Mouse (Mus musculus) subcutaneous adipose tissue, adult 2 months (tissue): ENCODE measurements around the gene Zdhhc5. TPM values are rescaled to one million over a fixed set of nuclear protein-coding genes. Genes with fewer than 3 reads are reported as not detected.

Source experiments
- polyA plus RNA-seq: library from polyadenylated mRNA; depleted of rRNA; stranded (reverse); fragments of >200 nt; gene quantifications from 2 replicates; pipeline ENCODE4 v1.2.3, GENCODE M21; 2012; ENCODE audit warnings: low replicate concordance; rRNA removed

Gene Zdhhc5
- polyA plus RNA-seq, result 45.2 and 59.9 TPM in 2 replicates

DNA sequence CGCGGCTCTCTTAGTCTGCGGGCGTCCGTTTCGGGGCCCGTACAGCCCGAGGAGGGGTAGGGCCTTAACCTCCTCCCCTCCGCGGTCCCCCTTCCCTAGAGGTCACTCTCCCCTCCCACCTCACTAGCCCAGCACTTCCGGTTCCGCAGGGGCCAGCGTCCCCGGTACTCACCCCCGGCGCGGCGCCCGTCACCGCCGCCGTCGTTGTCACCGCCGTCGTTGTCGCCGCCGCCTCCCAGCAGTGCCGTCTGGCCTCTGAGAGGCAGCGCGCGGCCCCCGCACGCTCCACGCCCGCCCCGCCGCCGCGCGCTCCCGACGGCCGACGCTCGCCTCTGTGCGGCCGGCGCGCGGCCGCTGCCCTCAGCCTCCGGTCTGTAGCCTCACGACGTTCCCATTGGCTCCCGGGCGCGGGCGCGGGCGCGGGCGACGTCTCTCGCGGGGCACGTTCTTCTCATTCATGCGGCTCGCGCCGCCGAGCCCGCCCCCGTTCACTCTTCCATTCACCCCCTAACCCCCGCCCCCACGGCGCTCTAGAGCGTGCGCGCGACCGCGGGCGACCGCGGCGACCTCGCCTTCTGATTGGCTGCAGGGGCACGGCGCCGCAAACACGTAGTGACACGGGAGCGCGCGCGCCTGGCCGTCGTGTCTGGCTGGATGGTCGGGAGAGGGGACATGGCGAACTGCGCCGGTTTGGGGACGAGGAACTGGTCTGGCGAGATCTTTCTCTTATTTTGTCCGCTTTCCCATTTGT lies at the start of gene Zdhhc5:
Gene Zdhhc5 (minus strand): TSS at position 370 of the 751 bp plus-strand sequence.

DNA sequence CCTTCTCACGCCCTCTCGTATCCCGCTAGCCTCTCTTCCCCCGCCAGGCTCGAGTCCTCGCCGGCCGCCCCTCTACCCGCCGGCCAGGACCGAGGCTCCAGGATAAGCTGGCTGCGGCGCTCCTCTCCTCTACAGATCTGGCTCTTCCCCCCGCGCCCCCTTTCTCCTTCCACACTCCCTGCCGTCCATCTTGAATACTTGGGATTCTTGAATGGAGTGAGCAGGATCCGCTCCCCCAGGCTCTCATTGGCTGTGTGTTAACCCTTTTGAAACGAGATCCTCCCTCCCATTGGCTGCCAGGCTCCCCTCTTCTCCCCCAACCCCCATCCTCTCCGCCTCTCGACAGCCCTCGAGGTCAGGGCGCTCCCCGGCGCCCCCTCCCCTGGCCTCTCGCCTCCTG lies 28.6 kb upstream of the Zdhhc5 start, which contains the start of gene Gm19426:
Gene Gm19426 (minus strand): TSS at position 95 of the 400 bp plus-strand sequence.

GRCm38 (mm10) chr2:84733579-84734300 lies 18.8 kb upstream of the Zdhhc5 start, which contains the start of gene Ypel4:
Ypel4 (plus strand) TSS chr2:84734058.

DNA sequence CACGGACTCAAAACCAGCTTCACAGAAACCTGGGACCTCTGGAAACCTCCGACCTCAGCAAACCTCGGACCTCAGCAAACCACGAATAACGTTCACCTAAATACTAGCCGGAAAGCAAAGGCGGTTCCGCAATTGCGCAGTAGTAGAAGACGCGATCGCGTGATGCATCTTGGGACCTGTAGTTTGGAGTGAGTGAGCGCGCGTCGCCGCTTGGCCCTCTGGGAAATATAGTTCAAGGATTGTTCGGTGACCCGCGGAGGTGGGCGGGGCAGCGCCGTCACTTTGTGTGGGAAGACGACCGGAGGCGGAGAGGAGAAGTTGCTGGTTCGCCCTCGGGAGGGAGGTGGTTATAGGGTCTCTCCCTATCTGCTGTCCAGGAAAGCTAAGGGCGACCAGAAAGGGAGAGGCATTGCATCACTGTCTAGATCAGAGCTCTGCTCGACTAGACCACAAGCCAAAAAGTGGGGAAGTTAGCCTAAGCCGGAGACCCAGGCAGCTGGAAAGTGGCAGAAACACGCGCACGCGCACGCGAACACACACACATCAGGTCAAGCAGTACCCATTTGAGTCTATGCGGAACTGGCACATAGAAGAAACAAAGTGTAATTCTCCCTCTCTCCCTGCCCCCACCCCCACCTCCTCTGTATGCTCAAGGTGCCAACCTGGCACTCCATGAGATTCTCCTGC lies 12.3 kb upstream of the Zdhhc5 start, which contains the start of gene Clp1:
Gene Clp1 (minus strand): TSS at position 179 of the 687 bp plus-strand sequence.

GRCm38 (mm10) chr2:84679016-84679415 lies 36.0 kb downstream of the Zdhhc5 start, which contains the start of gene Tmx2:
Tmx2 (minus strand) TSS chr2:84679140.

GRCm38 (mm10) chr2:84677968-84678880 lies 36.8 kb downstream of the Zdhhc5 start, which contains the start of the genes Gm28635 and Med19:
Gm28635 (minus strand) TSS chr2:84678041.
Med19 (plus strand) TSS chr2:84678402.

DNA sequence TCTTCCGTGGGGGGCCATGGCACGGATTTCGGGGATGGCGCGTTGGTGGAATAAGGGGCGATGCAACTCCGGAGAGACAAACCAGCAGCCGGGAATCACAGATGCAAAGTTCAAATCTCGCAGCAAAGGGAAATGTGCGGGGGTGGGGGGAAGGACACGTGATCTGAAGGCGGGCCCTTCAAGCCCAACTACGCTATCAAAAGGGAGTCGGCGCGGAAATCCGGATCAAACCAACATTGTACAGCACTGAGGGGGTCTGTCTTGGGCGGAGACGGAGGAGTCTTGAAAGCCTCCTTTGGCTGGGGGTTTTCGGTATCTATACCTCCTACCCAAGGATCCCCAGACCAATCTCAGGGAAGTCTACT lies 44.4 kb downstream of the Zdhhc5 start, which contains the start of gene Selenoh:
Gene Selenoh (minus strand): TSS at position 202 of the 365 bp plus-strand sequence.

GRCm38 (mm10) chr2:84658806-84659205 lies 56.2 kb downstream of the Zdhhc5 start, which contains the start of gene Btbd18:
Btbd18 (plus strand) TSS chr2:84659079.

DNA sequence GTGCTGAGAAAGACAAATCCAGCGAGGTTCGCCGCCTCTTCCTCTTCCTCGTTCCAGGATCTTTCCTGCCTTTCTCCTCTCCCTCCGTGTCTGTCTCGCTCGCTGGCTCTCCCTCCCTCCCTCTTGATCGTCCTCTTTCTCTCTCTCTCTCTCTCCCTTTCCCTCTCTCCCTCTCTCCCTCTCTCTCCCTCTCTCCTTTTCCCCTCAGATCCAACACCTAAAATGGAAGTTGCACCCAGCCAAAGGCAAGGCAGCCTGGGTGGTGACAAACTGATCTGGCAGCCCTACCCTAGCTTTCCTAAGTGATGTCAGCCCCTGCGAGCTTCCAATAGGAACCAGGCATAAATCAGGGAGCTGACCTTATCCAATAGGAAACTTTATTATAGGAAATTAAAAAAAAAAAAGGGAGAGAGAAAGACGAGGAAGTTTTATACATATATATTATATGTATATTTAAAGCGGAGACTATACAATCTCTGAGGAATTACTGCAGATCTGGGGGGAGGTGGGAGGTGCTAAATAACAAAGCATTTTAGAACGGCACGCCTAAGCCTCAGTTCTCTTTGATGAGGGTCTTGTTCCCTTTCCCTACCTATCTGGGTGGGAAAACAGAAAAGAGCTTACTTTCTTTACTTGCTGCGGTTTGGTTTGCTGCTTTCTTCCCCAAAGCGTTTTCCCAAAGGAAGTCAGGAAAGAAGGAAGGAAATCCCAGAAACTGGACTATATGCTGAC lies 64.3 kb downstream of the Zdhhc5 start, which contains the start of gene Ctnnd1:
Gene Ctnnd1 (minus strand): TSS at position 302 of the 732 bp plus-strand sequence.

Other genes with a start within 250 kb of the Zdhhc5 start
- 8.7 and 21.1 TPM in 2 replicates for gene Tfpi, start 238.4 kb downstream of the Zdhhc5 start, polyA plus RNA-seq
- 48.1 and 70.2 TPM in 2 replicates for gene Ctnnd1, start 64.4 kb downstream of the Zdhhc5 start, polyA plus RNA-seq
- not detected in 2 replicates for gene Btbd18, start 56.1 kb downstream of the Zdhhc5 start, polyA plus RNA-seq
- gene Selenoh, start 44.4 kb downstream of the Zdhhc5 start, polyA plus RNA-seq, result 32.7 and 68.5 TPM in 2 replicates
- not detected in 2 replicates for gene Gm28635, start 37.1 kb downstream of the Zdhhc5 start, polyA plus RNA-seq
- 9.4 and 10.1 TPM in 2 replicates for gene Med19, start 36.8 kb downstream of the Zdhhc5 start, polyA plus RNA-seq
- gene Tmx2, start 36.0 kb downstream of the Zdhhc5 start, polyA plus RNA-seq, result 98.4 and 120 TPM in 2 replicates
- 8.0 and 15.5 TPM in 2 replicates for gene Clp1, start 12.2 kb upstream of the Zdhhc5 start, polyA plus RNA-seq
- 5.2 and 20.0 TPM in 2 replicates for gene Ypel4, start 18.9 kb upstream of the Zdhhc5 start, polyA plus RNA-seq
- 2.5 and 6.6 TPM in 2 replicates for gene Gm19426, start 28.5 kb upstream of the Zdhhc5 start, polyA plus RNA-seq
- 771 and 792 TPM in 2 replicates for gene Serping1, start 60.3 kb upstream of the Zdhhc5 start, polyA plus RNA-seq
- 43.8 and 67.0 TPM in 2 replicates for gene Ube2l6, start 83.6 kb upstream of the Zdhhc5 start, polyA plus RNA-seq
- not detected in 2 replicates for gene Smtnl1, start 107.5 kb upstream of the Zdhhc5 start, polyA plus RNA-seq
- 62.2 and 63.0 TPM in 2 replicates for gene Timm10, start 111.8 kb upstream of the Zdhhc5 start, polyA plus RNA-seq
- 39.0 and 41.0 TPM in 2 replicates for gene Slc43a1, start 123.7 kb upstream of the Zdhhc5 start, polyA plus RNA-seq
- 9.8 and 12.4 TPM in 2 replicates for gene Rtn4rl2, start 171.5 kb upstream of the Zdhhc5 start, polyA plus RNA-seq
- 75.7 and 219 TPM in 2 replicates for gene Slc43a3, start 221.4 kb upstream of the Zdhhc5 start, polyA plus RNA-seq